Mouse (Mus musculus): ENCODE data around the gene Lrrc43. TPM values are rescaled to one million over a fixed set of nuclear protein-coding genes. Genes with fewer than 3 reads are reported as not detected.

The Lrrc43 gene
- polyA plus RNA-seq, 1 experiment from 2014 or later = 0.16 TPM

Small RNA genes within 50 kb of the gene (microRNA-seq; reads per million reads assigned to microRNA genes)
- 1.6 reads per million for gene Mir7647

Other genes with a start within 250 kb of the Lrrc43 start
- gene Wdr66, start 237.2 kb upstream of the Lrrc43 start, polyA plus RNA-seq (2015; fragmentation: Nextera tagmentation; extraction: Ambion mirVana) = 1.9 and 2.4 TPM in 2 replicates
- 47.1 and 48.6 TPM in 2 replicates for gene Bcl7a, start 145.5 kb upstream of the Lrrc43 start, polyA plus RNA-seq (2015; fragmentation: Nextera tagmentation; extraction: Ambion mirVana)
- gene Mlxip, start 94.5 kb upstream of the Lrrc43 start, polyA plus RNA-seq (2015; fragmentation: Nextera tagmentation; extraction: Ambion mirVana) = 18.4 and 19.5 TPM in 2 replicates
- gene Il31, start 184 bp downstream of the Lrrc43 start, polyA plus RNA-seq (2015; fragmentation: Nextera tagmentation; extraction: Ambion mirVana) = not detected in 2 replicates
- gene B3gnt4, start 21.2 kb downstream of the Lrrc43 start, polyA plus RNA-seq (2015; fragmentation: Nextera tagmentation; extraction: Ambion mirVana) = 1.1 and 1.6 TPM in 2 replicates
- gene Diablo, start 34.9 kb downstream of the Lrrc43 start, polyA plus RNA-seq (2015; fragmentation: Nextera tagmentation; extraction: Ambion mirVana) = 119 and 120 TPM in 2 replicates
- 3.5 and 4.8 TPM in 2 replicates for gene Gm49027, start 36.2 kb downstream of the Lrrc43 start, polyA plus RNA-seq (2015; fragmentation: Nextera tagmentation; extraction: Ambion mirVana)
- gene Vps33a, start 83.7 kb downstream of the Lrrc43 start, polyA plus RNA-seq (2015; fragmentation: Nextera tagmentation; extraction: Ambion mirVana) = 39.9 and 44.9 TPM in 2 replicates
- gene Clip1, start 195.3 kb downstream of the Lrrc43 start, polyA plus RNA-seq (2015; fragmentation: Nextera tagmentation; extraction: Ambion mirVana) = 80.2 and 84.8 TPM in 2 replicates
- gene Zcchc8, start 231.8 kb downstream of the Lrrc43 start, polyA plus RNA-seq (2015; fragmentation: Nextera tagmentation; extraction: Ambion mirVana) = 68.7 and 70.7 TPM in 2 replicates